Mouse (Mus musculus) ES-Bruce4 (cell line): ENCODE results near the gene Ppfia1.

Experiments used
- CTCF ChIP-seq: IDR thresholded peaks from one replicate; pipeline ENCODE4 v1.8.1; 2011; ENCODE audit warnings: low read depth, low read length
- POLR2A ChIP-seq: IDR thresholded peaks from one replicate; pipeline ENCODE4 v1.8.1; 2011; ENCODE audit warnings: low read length; ENCODE audit not compliant: insufficient read depth

- TF ChIP-seq CTCF (no peak), POLR2A (no peak)
These were observed 94.6 kb downstream of the Ppfia1 start for GRCm38 (mm10) chr7:144458881-144459280.
